Comparison of ENCODE assay signal across 16 mouse cellular contexts in the genomic region with DNA sequence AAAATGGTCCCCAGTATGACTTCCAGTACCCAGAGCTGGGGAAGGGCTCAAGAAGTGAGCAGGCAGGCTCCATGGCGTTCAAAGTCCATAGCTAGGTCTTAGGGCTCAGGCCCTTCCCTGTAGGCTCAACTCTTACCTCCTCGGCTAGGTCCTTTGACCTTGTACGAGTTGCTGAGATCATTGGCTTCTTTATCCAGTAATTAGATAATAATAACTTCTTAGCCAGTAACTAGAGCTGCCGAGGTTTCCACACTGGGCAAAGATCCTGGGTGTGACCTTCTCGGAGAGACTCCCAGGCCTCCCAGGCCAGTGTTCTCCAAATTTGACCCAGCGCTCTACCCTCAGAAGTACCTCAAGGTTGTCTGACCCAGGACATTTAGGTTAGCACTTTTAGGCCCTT. TPM values are rescaled to one million over a fixed set of nuclear protein-coding genes. Genes with fewer than 3 reads are reported as not detected.
"Had no signal": no experiment of that assay in that cellular context is flagged by ENCODE, and none has a peak within 500 bp of the region (broad histone marks: within the 10 kb centered on the region; RNA-seq: fewer than 3 reads in every experiment).

No protein-coding gene starts in this region.

- H3K27me3 ChIP-seq: limb, embryonic 15.5 days; liver, embryonic 12.5 days; midbrain, embryonic 15.5 days; neural tube, embryonic 12.5 days; stomach, embryonic 15.5 days had no signal

- H3K4me2 ChIP-seq: limb, embryonic 15.5 days; liver, embryonic 12.5 days; lung, embryonic 14.5 days; midbrain, embryonic 11.5 days; midbrain, embryonic 15.5 days; neural tube, embryonic 12.5 days; stomach, embryonic 15.5 days had no signal

- H3K9me3 ChIP-seq: limb, embryonic 15.5 days; liver, embryonic 12.5 days; midbrain, embryonic 15.5 days; neural tube, embryonic 12.5 days; stomach, embryonic 15.5 days had no signal

- DNase-seq: layer of hippocampus, adult 9-11 months; layer of hippocampus, postnatal 36 days; lung, embryonic 14.5 days; lung, postnatal 10 days; lung, postnatal 4 days; thymus, postnatal 4 days had no signal

- H3K36me3 ChIP-seq: limb, embryonic 15.5 days; liver, embryonic 12.5 days; midbrain, embryonic 15.5 days; neural tube, embryonic 12.5 days; stomach, embryonic 15.5 days had no signal

- H3K4me3 ChIP-seq: limb, embryonic 15.5 days; liver, embryonic 12.5 days; megakaryocyte, embryonic 14.5 days; midbrain, embryonic 15.5 days; neural tube, embryonic 12.5 days; stomach, embryonic 15.5 days had no signal

- H3K9ac ChIP-seq: limb, embryonic 15.5 days; liver, embryonic 12.5 days; lung, embryonic 14.5 days; midbrain, embryonic 15.5 days; neural tube, embryonic 12.5 days; stomach, embryonic 15.5 days had no signal

- H3K27ac ChIP-seq: limb, embryonic 15.5 days; liver, embryonic 12.5 days; midbrain, embryonic 15.5 days; neural tube, embryonic 12.5 days; stomach, embryonic 15.5 days had no signal

- ATAC-seq: liver, embryonic 12.5 days; midbrain, embryonic 15.5 days had no signal

- H3K4me1 ChIP-seq: liver, embryonic 12.5 days; midbrain, embryonic 15.5 days had no signal

RNA-seq across cellular contexts. Expression of gene 1810010D01Rik, which starts 18.7 kb away (rescaled TPM):
- total RNA-seq: left cerebral cortex, postnatal 25 days; monocyte, adult 5-6 weeks had no signal
- polyA plus RNA-seq: limb, embryonic 11.5 days; midbrain, embryonic 15.5 days had no signal
